Mouse (Mus musculus) gastrocnemius, postnatal 14 days (tissue): ENCODE results near the gene Dock11. TPM values are rescaled to one million over a fixed set of nuclear protein-coding genes. Genes with fewer than 3 reads are reported as not detected.

Experiments used
- DNase-seq: peaks from one replicate; pipeline ENCODE4 v3.0.0; 2021; ENCODE audit warnings: mixed read lengths
- intact Hi-C: fragments of 180-260 bp; cut with DNase I; formaldehyde crosslinking; loops from one replicate; pipeline ENCODE4 v1.15.1; 2025; ENCODE audit warnings: low total_unique reads
- long read RNA-seq, 2 experiments: library from polyadenylated mRNA; stranded (forward); transcript quantifications; one replicate each; pipeline ENCODE4 v2.0.0; 2021
- total RNA-seq, 2 experiments: library from RNA; stranded (reverse); gene quantifications; 2 replicates each; pipeline ENCODE4 v1.2.3; 2021

Gene Dock11
- total RNA-seq, result 1 to 10 TPM; 6.7 to 7.4 TPM
- long read RNA-seq, experiment 1, result 0 reads
- long read RNA-seq, experiment 2, full-length matches to known transcripts, result 2 of 2 reads
- long read RNA-seq, experiment 2, partial matches to known transcripts, result 0 of 2 reads
- long read RNA-seq, experiment 2, other reads (novel, unspliced or antisense), result 0 of 2 reads

DNA sequence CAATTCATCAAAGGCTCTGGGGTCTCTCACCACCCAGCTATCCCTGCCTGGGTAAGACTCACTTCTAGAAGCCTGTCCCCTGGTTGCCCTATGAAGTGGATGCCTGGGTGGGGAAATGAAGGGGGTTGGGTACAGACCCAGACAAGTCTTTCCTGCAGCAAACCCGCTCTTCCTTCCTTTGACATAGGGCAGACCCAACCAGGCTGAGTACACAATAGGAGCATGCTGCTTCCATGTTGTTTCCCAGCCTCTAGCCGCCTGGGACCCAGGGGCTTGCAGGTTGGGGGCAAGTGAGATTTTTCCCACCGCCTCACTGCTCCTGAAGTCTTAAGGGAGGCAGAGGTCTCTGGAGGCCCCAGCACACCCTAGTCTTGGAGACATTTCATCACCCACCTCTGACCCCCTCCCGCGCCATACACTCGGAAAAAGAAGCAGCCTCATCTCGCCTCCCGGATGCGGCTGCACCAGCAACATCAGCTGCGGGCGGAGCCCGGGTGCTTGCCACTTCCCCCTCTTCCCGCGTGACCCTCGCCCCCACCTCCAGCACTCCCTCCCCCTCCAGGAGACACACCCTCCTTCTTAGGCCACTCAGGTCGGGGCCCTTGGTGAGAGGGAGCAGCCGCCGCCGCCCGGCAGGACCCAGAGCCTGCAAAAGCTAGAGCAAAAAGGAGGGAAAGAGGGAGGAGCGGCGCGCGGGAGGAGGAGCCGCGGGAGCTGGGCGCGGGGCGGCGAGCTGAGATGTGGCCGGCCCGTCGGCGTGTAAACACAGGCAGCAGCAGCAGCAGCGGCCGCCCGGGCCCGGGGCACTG, at the start of gene Dock11:
Dock11 (plus strand) TSS at position 746 of the 809 bp plus-strand sequence.
- peak; percentile 74 for DNase-seq
- intact Hi-C loops, result no loop called here

DNA sequence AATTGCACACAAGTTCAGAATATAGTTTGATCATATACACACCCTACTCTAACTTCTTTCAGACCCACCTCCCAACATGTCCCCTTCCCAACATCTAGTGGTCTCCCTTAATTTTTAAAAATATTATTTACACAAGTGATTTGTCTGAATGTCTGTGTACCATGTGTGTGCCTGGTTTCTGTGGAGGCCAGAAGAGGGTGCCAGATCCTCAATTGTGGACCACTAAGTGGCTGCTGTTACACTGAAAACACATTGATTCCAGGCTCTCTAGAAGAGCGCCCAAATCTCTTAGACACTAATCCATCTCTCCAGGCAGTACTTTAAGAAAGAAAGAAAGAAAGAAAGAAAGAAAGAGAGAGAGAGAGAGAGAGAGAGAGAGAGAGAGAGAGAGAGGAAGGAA, 8.9 kb upstream of the Dock11 start:
- intact Hi-C loops, result no loop called here

DNA sequence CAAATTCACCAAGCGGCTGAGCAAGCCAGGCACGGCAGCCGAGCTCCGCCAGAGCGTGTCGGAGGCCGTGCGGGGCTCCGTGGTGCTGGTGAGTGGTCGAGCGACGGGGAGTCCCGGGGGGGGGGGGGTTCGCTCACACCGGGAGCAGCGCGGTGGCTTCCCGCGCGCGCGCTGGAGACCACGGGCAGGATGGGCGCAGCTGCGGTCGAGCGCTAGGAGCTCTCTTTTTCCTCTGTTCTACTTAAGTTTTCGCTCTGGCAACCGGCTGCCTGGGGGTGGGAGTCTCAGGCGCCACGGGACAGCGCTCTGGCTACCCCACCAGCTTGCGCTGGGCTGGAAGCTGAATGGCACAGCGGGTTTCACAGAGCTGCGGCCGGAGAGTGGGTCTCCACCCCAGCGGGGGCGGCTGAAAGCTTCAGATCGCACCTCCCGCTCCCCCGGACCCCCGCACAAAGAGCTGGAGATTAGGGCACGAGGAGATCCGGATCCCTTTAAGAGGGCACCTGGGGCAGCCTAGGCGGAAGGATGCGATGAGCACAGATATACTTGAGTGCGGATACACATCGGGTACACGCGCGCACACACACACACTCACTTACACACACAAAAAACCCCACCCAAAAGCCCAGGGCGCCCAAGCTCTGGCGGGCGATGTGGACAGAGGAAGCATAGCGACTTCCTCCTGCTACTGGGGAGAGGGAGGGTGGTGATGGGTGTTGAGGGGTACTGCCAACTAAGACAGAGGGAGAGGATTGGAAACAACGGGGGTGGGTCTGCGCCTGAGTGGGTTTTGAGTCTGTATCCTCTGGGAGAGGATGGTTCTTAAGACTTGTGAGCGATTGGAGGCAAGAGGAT, 540 bp downstream of the Dock11 start:
- intact Hi-C loops, result no loop called here
- DNase-seq, result peak; percentile 14

More for the DNA sequence above, 8.9 kb upstream of the Dock11 start:
- no peak for DNase-seq

DNA sequence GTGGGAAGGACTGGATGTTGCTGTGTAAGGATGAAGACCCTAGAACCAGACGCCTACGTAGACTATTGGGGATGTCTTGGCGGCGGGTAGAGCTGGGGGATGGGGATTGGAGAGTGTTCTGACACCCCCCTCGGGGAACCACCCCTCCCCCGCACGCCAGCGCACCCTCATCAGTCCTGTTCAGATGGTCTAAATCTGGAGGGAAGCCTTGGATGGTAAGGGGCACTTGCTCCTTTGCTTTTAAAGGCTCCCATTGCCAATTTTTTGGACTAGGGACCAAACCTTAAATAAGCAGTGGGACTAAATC, 1.1 kb downstream of the Dock11 start:
- intact Hi-C loops, result no loop called here
- peak; percentile 10 for DNase-seq

DNA sequence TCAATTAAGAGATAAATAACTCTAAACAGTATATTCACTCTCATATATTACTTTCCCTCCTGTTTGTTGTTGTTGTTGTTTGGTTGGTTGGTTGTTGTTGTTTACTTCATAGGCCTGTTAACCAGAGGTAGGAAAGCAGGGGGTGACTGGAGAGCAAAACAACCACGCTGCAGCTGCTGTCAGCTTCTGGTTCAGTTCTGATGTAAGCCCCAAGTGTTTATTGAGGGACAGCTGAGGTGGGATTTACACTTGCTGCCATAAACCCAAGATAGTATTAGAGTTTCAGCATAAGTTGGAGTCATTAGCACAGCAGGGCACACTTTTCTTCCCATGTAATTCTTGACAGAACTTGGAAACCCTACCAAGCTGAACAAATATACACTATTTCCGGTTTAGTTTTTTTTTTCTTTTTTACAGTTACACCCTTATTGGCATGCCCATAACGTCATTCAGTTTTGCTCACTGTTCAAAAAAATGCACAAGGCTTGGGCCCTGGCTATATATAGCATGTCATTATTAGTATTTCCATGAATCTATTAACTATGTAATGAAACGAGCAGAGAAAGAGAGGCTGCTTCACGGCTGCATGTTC, 3.0 kb downstream of the Dock11 start:
- DNase-seq, result no peak
- intact Hi-C loops, result no loop called here

DNA sequence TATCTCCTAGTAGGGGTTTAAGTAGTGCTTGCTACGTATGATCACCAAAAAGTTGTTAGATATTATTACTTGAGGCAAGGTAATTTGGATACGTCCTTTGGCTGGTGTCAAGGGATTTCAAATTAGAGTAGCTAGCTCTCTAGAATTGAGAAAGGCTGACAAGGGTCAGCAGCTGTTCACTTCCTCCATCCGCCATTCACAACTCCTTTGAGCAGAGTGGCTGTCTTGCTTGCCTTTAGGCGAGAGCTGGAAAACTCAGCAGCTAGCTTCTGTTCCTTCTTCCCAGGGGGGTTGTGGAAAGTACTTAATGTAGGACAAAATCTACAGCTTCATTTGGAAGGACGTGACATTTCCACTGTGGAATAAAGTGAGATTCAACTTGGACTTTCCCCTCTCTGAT, 3.7 kb downstream of the Dock11 start:
- intact Hi-C loops, result no loop called here
- no peak for DNase-seq

DNA sequence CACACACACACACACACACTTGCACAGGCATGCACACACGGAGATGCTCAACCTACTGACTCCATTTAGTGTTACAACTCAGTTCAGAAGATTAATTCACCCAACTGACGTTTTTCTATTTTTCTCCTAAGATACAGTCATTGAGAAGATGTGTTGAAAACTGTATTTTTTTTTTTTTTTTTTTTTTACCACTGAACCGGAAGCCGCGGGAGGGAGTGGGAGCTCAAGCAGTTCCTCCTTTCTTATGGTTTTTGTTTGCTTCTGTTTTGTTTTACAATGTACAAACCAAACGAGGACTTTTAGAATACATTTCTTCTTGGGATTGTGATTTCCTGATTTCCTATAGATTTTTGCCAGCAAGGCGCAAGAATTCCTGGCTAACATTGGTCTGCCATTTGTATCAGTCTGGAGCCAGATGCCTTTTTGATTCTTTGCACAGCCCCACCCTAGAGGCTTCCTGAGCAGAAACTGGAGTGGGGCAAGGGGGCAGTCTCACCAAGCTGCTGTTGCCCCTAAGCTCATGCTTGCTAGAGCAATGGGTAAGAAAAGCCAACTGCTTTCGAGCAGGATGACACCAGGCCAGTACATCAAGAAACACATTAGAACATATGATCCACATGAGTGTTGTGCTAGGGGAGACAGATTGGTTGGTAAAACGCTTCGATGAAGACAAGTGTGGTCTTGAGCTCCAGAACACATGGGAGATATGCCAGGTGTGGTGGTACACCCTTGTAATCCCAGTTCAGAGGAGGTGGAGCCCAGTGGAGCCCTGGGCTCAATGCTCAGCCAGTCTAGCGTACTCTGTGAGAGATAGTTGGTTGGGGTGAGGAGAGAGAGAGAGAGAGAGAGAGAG, 9.2 kb downstream of the Dock11 start:
- intact Hi-C loops, result no loop called here

DNA sequence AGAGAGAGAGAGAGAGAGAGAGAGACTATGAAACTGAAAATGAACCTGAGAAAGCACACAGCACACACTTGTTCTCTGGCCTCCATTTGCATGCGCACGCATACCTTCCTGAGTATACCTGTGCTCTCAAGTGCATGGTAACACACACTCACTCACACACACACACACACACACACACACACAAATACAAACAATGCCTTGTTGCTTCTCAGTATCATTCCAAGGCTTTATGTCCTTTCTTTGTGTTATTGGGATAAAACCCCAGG, 9.8 kb downstream of the Dock11 start:
- DNase-seq, result no peak
- intact Hi-C loops, result no loop called here

More for the DNA sequence above, 9.2 kb downstream of the Dock11 start:
- DNase-seq, result no peak

DNA sequence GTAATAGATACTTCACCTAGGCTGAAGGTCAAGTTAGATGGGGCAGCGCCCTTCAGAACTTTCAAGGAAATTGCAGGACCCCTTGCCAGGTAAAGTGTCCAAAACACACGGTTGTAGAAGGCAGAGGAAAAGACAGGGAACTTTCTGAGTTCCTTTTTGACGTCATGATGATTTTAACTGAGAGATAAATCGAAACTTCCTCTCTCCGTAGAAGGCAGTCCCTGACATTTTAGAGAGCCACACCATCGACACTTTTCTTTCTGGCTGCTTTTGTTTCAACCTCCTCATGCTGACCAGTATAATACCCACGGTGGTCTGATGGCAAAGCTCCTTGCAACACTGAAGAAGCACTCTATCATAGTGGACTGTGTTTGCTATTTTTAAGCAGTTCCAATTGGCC, 15.7 kb downstream of the Dock11 start:
- intact Hi-C loops, result no loop called here
- no peak for DNase-seq

DNA sequence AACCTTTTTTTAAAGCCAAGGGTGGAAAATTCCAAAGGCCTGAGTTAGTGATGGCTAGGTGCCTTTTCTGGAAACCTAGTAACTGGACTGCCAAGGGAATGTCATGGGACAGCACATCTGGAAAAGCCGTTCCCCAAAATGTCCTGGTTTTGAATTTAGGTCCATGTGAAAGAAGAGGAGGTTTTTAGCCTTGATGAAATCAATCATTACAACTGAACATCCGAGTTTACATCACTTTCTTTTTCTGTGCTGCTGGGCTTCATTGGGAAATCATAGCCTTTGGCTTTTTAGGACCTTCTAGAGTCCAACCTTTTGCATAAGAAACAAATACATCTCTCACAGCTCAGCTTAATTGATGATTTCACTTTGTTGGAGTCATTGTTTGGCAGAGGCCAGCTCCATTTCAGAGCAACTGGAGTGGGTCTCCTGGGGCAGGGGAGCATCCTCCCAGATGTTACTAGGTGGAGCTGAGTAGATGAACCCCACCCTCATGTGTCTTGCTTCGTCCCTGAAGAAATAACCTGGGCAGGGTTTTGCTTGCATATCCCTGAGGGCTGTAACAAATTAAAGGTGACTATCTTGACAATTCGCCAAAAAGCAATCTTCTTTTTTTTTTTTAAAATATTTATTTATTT, 18.2 kb downstream of the Dock11 start:
- intact Hi-C loops, result no loop called here
- peak; percentile 32 for DNase-seq

DNA sequence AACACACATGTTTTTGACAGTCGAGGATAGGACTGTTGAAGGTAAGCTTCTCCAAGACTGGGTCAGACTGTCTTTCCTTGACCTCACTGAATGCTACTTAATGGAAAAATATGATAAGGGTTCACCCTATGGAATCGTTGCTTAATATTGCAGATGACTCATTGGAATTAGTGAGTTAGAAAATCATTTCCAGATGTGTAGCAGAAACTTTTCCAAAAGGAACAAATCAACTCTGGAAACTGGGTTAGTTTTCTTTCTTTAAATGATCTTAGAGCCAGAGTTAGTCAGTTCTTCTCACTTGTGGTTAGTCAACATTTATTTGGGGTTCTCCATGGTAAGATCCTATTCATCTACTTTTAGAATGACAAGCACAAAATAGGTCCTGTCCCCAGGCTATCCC, 30.9 kb downstream of the Dock11 start:
- intact Hi-C loops, result no loop called here
- DNase-seq, result no peak

DNA sequence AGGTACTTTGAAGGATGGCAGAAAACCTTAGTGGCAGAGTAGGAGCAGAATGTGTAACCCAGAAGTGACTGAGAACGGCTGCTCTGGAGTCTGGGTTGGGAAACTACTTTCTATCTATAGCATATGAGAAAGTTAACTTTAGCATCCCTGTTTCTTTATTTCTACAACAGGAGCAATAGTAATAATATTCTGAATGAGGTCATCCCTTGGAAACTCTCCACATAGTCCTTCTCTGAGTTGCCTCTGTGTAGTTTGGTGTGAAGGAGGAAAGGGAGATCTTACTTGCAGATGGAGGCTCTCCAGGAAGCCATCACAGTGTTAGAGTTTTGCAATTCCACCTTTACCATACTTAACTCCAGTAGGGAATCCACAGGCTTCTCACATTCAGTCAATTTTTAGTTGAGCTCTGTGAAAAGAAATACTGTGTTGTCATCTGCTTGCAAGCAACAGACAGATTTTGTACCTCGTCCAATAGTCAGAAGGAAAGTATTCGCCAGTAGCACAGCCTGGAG, 31.5 kb downstream of the Dock11 start:
- intact Hi-C loops, result no loop called here
- DNase-seq, result no peak

DNA sequence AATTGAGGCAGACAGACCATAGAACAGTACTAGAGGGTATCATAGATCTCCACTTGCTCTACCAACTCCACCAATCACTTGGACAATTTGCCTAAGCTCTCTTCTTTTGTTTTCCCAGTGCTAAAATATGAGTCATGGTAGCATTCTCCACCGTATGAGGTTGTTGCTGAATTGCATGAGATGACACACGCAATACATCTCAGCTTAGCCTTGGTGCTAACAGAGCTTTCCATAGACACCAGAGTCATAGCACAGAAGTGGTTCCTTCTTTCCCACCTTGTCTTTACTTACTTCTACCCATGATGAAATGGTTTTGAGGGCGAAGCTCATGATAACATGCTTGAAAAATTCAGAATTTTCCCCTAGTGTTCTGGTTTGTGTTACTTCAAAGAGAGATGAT, 33.3 kb downstream of the Dock11 start:
- no peak for DNase-seq
- intact Hi-C loops, result no loop called here

DNA sequence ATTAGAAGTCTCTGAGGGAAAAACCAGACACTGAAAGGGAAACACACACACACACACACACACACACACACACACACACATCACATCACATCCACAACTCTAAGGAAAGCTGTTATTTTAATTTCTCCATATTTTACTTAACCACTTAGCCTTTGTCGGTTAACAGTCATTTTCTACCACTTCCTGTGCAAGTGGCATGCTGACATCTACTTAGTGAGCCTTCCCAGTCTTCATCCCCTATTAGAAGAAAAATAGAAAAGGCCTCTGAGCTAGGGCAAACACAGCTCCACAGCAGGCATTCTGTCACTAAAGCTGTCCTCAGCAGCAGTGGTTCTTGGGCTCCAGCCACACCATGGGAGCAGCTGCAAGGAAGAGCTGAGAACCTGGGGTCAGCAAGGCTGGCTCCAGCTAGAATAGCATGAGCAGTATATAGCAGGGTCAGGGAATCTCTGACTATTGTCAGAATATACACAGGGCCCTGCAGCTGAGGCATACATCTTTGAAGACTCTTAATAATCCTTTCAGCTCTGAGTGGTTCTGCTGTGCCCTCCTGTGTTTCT, 36.2 kb downstream of the Dock11 start:
- DNase-seq, result peak; percentile 9
- intact Hi-C loops, result no loop called here

DNA sequence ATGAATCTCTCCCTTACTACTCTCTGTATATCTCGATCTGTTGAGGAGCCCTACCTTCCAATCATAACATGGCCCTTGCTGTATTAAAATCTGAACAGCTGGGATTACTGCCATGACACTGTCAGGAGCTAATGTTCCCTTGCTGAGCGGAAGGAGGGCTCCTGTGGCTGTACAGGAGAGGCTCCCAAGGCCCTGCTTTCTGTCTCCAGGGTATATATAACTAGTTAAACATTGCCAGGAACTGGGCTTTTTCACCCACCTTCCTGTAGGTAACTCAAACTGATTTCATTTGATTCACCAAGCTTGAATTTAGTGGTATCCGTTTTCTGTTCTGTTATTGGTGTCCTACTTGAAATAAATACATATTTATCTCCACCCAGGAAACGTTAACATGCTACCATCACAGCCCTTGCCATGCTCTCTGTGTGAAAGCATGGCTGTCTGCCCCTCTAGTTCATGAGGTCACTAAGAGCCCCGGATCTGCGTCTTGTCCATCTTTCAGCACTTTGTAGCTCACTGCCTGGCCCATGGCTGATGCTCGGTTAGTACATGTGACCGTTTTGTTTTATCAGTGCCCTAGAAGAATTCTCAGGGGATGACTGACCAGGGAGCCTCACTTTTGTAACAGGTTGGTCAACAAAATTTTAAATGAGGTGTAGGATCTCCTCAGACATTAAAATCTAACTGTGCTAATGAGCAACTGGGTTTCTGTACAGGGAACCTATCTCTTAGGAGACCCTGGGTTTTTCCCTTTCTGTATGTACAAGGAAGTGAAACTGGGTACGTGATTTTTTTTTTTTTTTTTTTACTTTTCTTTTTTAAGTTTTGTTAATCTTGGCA, 41.7 kb downstream of the Dock11 start:
- DNase-seq, result no peak
- intact Hi-C loops, result no loop called here

DNA sequence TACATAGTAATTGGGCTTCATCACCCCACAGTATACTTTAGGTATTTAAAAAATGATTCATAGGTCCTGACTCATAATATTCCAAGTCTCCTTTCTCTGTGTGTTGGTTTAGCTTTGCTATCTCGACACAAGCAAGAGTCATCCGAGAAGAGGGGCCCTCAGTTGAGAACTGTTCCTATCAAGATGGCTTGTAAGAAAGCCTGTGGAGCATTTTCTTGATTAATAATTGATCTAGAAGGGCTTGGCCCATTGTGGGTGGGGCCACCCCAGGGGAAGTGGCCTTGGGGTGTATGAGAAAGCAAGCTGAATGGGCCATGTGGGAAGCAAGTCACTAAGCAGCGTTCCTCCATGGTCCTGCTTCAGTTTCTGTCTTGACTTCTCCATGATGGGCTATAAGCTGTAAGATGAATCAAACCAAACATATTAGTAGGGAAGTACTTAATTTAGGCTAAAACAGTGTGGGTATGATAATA, 42.3 kb downstream of the Dock11 start:
- intact Hi-C loops, result no loop called here
- DNase-seq, result no peak

DNA sequence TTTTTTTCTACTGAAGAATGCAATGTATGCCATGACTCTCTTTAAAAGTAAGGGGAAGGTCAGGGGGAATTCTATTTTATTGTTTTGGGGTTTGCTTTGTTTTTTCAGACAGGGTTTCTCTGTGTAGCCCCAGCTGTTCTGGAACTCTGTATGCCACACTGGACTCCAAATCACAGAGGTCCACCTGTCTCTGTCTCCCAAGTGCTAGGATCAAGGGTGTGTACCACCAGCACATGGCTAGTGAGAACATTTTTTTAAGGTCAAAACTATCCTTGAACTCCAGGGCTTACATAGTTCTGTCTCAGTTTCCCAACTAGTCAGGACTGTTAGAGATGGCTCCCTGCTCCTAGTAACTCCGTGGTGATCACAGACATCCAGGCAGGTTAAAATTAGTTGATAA, 43.3 kb downstream of the Dock11 start:
- intact Hi-C loops, result no loop called here
- DNase-seq, result no peak

DNA sequence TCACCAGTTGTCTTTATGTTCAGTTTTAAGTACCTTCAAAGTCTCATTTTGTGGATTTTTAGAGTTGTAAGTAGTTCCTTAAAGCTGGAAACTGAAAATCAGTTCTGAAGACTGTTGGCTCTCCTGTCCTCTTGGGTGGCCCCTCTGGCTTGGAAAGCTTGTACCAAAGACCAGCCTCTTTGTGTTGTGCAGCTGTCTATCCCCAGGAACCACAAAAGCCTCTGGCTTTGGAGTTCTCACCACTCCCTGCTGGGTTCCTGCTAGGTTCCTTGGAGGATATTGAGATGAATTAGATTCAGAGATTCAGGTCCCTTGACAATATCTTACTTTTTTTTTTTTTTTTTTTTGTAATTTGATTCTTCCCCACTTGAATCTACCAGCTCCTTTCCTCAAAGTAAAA, 44.3 kb downstream of the Dock11 start:
- intact Hi-C loops, result no loop called here
- no peak for DNase-seq
